Mouse (Mus musculus) intestine, postnatal 0 days (tissue): ENCODE results near the gene Hpgds. TPM values are rescaled to one million over a fixed set of nuclear protein-coding genes. Genes with fewer than 3 reads are reported as not detected.

Source experiments
- ATAC-seq: fragments of 200-750 bp; cut with Nextera tagmentation; 2 replicates; pipeline ENCODE4 v1.8.0; 2017; ENCODE audit warnings: mild to moderate bottlenecking, moderate TSS enrichment, moderate library complexity
- H3K27ac ChIP-seq: fragments of 300-500 bp; sonication (generic); 2 replicates; pipeline ENCODE4 v1.5.1; 2014; ENCODE audit warnings: mild to moderate bottlenecking, low read depth, low read length, moderate library complexity
- H3K27me3 ChIP-seq: fragments of 300-500 bp; sonication (generic); replicated peaks from 2 replicates; pipeline ENCODE4 v1.6.1; 2014; ENCODE audit warnings: low read length, mixed read lengths; ENCODE audit not compliant: control insufficient read depth, insufficient read depth
- H3K36me3 ChIP-seq: fragments of 300-500 bp; sonication (generic); 2 replicates; pipeline ENCODE4 v1.6.1; 2014; ENCODE audit warnings: mild to moderate bottlenecking, moderate library complexity; ENCODE audit not compliant: control insufficient read depth, insufficient read depth
- H3K4me1 ChIP-seq: fragments of 300-500 bp; sonication (generic); replicated peaks from 2 replicates; pipeline ENCODE4 v1.6.1; 2014; ENCODE audit warnings: antibody characterized with exemption, low read length, mixed read lengths; ENCODE audit not compliant: control insufficient read depth, insufficient read depth
- H3K4me2 ChIP-seq: fragments of 300-500 bp; sonication (generic); replicated peaks from 2 replicates; pipeline ENCODE4 v1.6.1; 2014; ENCODE audit warnings: low read depth, mild to moderate bottlenecking, moderate library complexity
- H3K4me3 ChIP-seq: fragments of 300-500 bp; sonication (generic); 2 replicates; pipeline ENCODE4 v1.5.1; 2014; ENCODE audit warnings: low read depth, low read length
- H3K9ac ChIP-seq: fragments of 300-500 bp; sonication (generic); 2 replicates; pipeline ENCODE4 v1.6.1; 2014; ENCODE audit warnings: mild to moderate bottlenecking, low read depth, low read length
- H3K9me3 ChIP-seq: fragments of 300-500 bp; sonication (generic); 2 replicates; pipeline ENCODE4 v1.6.1; 2016; ENCODE audit warnings: mixed run types; ENCODE audit not compliant: control insufficient read depth
- CTCF ChIP-seq: sonication (generic); IDR thresholded peaks from 2 replicates; pipeline ENCODE4 v1.5.1; 2016; ENCODE audit warnings: low read depth, mild to moderate bottlenecking, control low read depth, antibody characterized with exemption, moderate library complexity
- WGBS: fragments of 180-500 bp; shearing (Covaris S2); extraction: QIAGEN DNeasy Blood & Tissue Kit; methylation state at CpG from one replicate; pipeline ENCODE4 v1.1.7; 2014; 5-methylcytosine and 5-hydroxymethylcytosine counted together
- polyA plus RNA-seq: library from polyadenylated mRNA; unstranded; fragments of >200 nt; fragmentation: Nextera tagmentation; extraction: Ambion mirVana; gene quantifications from 2 replicates; pipeline ENCODE4 v1.2.1, GENCODE M21; 2015

Gene Hpgds
- polyA plus RNA-seq, 1 experiment from 2014 or later, result 39.4 TPM

DNA sequence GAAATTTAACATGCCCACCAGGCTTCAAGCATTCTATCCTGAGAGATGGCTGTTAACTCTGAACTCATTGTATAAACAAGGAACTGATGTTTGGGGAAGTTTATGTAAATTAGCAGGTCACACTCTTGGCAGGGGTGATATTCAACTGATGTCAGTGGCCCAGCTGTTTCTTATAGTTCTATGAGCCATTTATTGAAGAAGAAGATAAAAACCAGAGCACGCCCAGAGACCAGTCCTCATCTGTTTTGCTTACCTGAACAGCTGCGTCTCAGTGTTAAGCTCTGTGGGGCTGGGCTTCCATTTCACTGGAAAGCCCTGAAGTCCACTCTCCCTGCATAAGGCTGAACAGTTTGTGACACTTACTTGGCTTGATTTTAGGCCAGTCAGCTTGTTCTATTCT lies 6.9 kb downstream of the Hpgds start:
- no peaks in the 10 kb centered on the region for H3K36me3 ChIP-seq
- no peak overlapping the region for H3K4me3 ChIP-seq
- H3K4me1 ChIP-seq, result no peaks in the 10 kb centered on the region
- 36% methylated on average over 2 of the region's 2 CpGs for WGBS
- no peaks in the 10 kb centered on the region for H3K27me3 ChIP-seq
- no peaks in the 10 kb centered on the region for H3K9me3 ChIP-seq
- no peak overlapping the region for H3K9ac ChIP-seq
- no peak overlapping the region for H3K27ac ChIP-seq
- H3K4me2 ChIP-seq, result no peak overlapping the region
- ATAC-seq, result no peak
- TF ChIP-seq CTCF, result no peak

DNA sequence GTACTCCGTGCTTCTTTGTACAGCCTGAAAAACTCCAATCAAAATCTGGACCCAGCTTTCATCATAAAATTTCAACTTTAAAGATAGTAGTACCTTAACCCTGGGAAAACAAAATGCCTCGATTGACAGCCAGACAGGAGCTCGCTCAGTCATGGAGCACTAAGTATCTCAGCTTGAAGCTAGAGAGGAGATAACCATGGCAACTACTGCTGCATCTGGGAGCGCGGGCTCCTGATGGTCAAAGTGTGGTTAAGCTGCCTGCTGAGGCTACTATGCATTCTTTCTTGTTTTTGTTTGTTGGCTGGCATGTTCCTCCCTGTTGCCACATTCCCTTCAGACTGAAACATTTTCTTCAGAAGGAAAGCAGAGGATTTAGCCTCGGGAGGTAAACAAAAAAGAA lies 12.3 kb downstream of the Hpgds start:
- no peak for ATAC-seq
- H3K4me1 ChIP-seq, result no peaks in the 10 kb centered on the region
- H3K27me3 ChIP-seq, result no peaks in the 10 kb centered on the region
- no peak overlapping the region for H3K4me2 ChIP-seq
- WGBS, result 67% methylated on average over 6 of the region's 6 CpGs
- no peak overlapping the region for H3K27ac ChIP-seq
- H3K9ac ChIP-seq, result no peak overlapping the region
- H3K4me3 ChIP-seq, result no peak overlapping the region
- H3K9me3 ChIP-seq, result no peaks in the 10 kb centered on the region
- H3K36me3 ChIP-seq, result no peaks in the 10 kb centered on the region
- no peak for TF ChIP-seq CTCF

- H3K9ac ChIP-seq, result no peak overlapping the region
- WGBS, result 15% methylated on average over 2 of the region's 2 CpGs
These were observed 18.5 kb downstream of the Hpgds start for GRCm38 (mm10) chr6:65126074-65126726.

GRCm38 (mm10) chr6:65117540-65117939 lies 27.2 kb downstream of the Hpgds start:
- Histone ChIP-seq H3K4me2 (no peak overlapping the region), H3K27me3 (no peaks in the 10 kb centered on the region), H3K9ac (no peak overlapping the region), H3K9me3 (no peaks in the 10 kb centered on the region), H3K4me3 (no peak overlapping the region), H3K36me3 (peaks cover 42% of the 10 kb centered on the region), H3K27ac (no peak overlapping the region), H3K4me1 (no peaks in the 10 kb centered on the region)
- no peak for TF ChIP-seq CTCF
- 86% methylated on average over 1 of the region's 1 CpGs for WGBS
- no peak for ATAC-seq

More at GRCm38 (mm10) chr6:65126074-65126726, 18.5 kb downstream of the Hpgds start:
- Histone ChIP-seq H3K9me3 (no peaks in the 10 kb centered on the region), H3K36me3 (peaks cover 10% of the 10 kb centered on the region; the same call in 1 of the 2 replicates), H3K27ac (no peak overlapping the region), H3K4me3 (no peak overlapping the region), H3K27me3 (no peaks in the 10 kb centered on the region), H3K4me1 (no peaks in the 10 kb centered on the region), H3K4me2 (no peak overlapping the region)
- TF ChIP-seq CTCF, result peak; percentile 92
- ATAC-seq, result no peak

DNA sequence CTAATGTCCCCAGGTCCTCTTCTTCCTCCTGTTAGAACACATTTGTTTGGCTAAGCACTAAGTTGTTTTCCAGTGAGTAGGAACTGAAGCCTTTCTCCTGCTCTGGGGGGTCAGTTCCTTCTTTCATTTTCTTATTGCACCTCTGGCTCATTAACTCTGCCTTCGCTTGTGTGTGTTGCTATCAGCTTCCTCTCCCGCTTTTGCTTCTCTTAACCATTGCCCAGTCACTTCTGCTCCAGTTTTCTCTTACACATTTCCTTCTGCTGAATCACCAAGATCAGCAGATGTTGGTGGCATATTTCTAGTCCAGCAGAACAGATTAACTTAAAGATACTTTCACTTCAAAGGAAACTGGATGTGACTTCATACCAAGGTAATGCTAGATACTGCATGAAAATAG lies 29.8 kb downstream of the Hpgds start:
- Histone ChIP-seq H3K9ac (no peak overlapping the region), H3K36me3 (peaks cover 37% of the 10 kb centered on the region), H3K4me3 (no peak overlapping the region), H3K9me3 (no peaks in the 10 kb centered on the region), H3K27me3 (no peaks in the 10 kb centered on the region), H3K4me2 (no peak overlapping the region), H3K27ac (no peak overlapping the region), H3K4me1 (no peaks in the 10 kb centered on the region)
- TF ChIP-seq CTCF, result no peak
- whole genome bisulfite sequencing, result 69% methylated on average over 2 of the region's 2 CpGs
- no peak for ATAC-seq

DNA sequence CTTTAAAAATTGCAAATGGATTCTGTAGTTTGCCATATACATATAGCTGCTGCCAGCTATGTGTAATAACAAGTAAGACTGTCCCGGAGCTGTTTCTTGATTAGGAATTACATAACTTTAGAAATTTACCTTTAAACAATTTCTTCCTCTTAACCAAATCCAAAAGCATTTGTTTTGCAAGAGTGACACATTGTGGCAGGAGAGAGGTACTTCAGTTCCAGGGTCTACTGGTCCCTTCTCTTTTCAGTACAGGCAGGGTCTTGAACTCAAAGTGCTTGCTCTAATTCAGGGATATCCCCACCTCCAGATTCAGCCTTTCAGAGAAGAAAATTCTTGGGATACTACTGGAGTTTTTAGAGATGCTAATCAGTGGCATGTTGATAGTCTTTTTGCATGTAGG lies 65.6 kb downstream of the Hpgds start:
- Histone ChIP-seq H3K4me2 (no peak overlapping the region), H3K36me3 (peaks cover 26% of the 10 kb centered on the region), H3K27ac (no peak overlapping the region), H3K27me3 (no peaks in the 10 kb centered on the region), H3K4me3 (no peak overlapping the region), H3K9ac (no peak overlapping the region), H3K9me3 (no peaks in the 10 kb centered on the region), H3K4me1 (no peaks in the 10 kb centered on the region)
- 90% methylated on average over 1 of the region's 1 CpGs for WGBS
- peak; percentile 60 for TF ChIP-seq CTCF
- no peak for ATAC-seq
